Mouse (Mus musculus): ENCODE measurements at regions not wholly inside any gene's neighbourhood (a gene's known extent, or its start where the extent isn't known, plus 50 kb on each side); places are given as distances from the start of the nearest gene placed in this dataset.

DNA sequence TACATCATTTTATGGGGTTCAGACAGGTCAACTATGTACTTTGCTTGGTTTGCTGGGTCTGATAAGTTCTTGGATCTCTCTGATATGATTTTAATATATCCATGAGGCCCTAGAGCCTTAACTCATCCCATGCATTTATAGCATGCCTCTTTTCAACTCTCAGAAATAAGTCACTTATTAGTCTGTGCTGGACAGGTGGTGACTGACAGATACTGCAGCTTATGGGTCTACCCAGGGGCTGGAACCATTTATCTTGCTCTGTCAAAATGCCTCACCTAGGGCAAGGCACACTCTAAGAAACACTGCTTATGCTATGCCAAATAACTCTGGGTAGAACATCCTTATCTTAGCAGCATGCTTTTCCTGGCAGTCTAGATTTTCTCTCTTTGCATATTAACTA is 225.6 kb downstream of the Mbnl1 start:
- DNase-seq = no peak

GRCm38 (mm10) chr3:60707139-60707538 is 234.5 kb downstream of the Mbnl1 start:
- no peak for DNase-seq

GRCm38 (mm10) chr3:60712896-60713295 is 240.3 kb downstream of the Mbnl1 start:
- no peak for DNase-seq

GRCm38 (mm10) chr3:60720322-60720721 is 247.7 kb downstream of the Mbnl1 start:
- no peak for DNase-seq

DNA sequence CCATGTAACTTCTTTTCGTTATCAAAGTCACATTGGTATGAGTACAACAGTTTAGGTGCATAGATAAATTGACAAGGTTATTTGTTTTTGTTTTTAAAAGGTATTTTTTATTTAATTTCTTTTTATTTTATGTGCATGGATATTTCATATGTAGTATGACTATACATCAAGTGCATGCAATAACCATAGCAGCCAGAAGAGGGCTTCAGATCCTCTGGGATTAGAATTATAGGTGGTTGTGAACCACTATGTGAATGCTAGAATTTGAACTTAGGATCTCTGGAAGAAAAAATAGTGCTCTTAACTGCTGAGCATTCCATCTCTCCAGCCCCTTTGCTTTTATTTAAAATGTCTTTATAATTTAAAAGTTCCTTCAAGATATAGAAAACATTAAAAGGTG is 258.7 kb downstream of the Mbnl1 start:
- DNase-seq = no peak

DNA sequence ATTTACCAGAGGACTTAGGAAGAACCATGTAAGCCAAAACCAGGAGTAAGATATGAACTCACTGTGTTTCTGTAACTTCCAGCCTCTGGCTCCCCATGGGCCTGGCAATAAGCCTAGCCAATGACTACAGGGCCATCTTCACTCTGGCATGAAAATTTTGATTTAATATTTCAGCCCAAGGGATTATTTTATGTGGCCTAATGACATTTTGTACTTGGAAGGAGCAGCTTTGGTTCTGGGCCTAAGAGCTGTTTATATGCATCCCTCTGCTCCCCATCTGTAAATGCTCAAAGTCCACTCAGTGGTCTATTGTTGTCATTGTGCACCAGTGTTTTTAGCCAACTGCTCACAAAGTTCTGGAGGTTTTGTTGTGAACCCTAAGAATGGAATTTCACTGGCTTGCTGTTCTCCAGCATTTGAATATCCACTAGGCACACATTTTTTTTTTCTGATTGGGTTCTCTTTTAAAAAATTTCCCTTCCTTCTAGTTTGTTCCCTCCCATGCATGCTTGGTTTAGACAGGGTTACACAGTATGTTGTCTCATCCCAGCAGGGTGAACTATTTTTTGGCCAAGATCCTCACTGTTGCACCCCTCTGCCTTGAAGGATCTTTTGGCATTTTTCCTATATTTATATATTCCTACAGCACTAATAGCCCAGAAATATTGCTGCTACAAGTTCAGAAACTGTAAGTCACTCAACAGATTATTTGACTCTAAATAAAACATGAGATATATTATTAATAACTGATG is 261.9 kb upstream of the P2ry1 start:
- no peak for DNase-seq

DNA sequence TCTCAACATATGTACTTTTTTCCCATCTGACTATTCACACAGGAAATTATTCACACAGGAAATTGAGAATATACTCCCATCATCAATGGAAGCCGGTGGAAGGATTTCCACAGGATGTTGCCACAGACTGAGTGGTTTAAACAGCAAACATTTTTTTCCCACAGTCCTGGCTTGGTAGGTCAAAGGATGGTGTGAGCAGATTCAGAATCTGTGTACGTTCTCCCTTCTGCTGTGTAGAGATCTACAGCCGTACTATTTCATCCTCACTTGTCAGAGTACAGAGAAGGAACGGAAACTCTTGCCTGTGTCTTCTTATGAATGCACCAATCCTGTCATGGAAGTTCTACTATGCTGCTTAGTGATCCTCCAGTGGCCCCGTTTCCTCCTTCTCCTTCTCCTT is 261.2 kb upstream of the P2ry1 start:
- DNase-seq = no peak

- DNase-seq = no peak
Observed at GRCm38 (mm10) chr3:60742232-60742631, 260.4 kb upstream of the P2ry1 start.

DNA sequence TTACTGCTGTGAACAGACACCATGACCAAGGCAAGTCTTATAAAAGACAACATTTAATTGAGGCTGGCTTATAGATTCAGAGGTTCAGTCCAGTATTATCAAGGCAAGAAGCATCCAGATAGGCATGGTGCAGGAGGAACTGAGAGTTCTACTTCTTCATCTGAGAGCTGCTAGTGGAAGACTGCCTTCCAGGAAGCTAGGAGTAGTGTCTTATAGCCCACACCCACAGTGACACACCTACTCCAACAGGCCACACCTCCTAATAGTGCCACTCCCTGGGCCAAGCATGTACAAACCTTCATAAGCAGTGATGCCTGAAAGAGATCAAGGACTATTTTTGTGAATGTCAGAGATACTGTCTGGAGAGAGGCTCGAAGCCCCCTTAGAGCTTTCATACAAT is 257.5 kb upstream of the P2ry1 start:
- DNase-seq = no peak

- no peak for DNase-seq
Observed at GRCm38 (mm10) chr3:60758568-60758967, 244.0 kb upstream of the P2ry1 start.

- DNase-seq = no peak
Observed at GRCm38 (mm10) chr3:60759046-60759445, 243.5 kb upstream of the P2ry1 start.

GRCm38 (mm10) chr3:60762874-60763273 is 239.7 kb upstream of the P2ry1 start:
- DNase-seq = peak; percentile 71

- no peak for DNase-seq
Observed at GRCm38 (mm10) chr3:60765079-60765478, 237.5 kb upstream of the P2ry1 start.

DNA sequence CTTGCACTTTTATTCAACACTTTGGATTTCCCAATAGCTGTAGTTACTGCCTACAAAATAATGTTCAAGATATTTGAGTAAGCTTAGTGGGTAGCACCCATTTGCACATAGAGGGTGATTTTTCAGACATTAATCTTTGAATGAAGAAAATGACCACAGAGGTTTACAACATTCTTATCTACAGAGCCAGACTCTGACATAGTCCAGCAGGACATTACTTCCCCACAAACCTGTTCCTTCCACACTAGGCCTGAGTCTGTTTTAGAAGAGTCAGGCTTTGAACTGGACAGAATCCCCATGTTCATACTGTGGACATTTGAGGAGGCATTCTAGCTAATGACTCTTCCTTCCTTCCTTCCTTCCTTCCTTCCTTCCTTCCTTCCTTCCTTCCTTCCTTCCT is 233.6 kb upstream of the P2ry1 start:
- DNase-seq = no peak

- DNase-seq = no peak
Observed at GRCm38 (mm10) chr3:60771866-60772265, 230.7 kb upstream of the P2ry1 start.

DNA sequence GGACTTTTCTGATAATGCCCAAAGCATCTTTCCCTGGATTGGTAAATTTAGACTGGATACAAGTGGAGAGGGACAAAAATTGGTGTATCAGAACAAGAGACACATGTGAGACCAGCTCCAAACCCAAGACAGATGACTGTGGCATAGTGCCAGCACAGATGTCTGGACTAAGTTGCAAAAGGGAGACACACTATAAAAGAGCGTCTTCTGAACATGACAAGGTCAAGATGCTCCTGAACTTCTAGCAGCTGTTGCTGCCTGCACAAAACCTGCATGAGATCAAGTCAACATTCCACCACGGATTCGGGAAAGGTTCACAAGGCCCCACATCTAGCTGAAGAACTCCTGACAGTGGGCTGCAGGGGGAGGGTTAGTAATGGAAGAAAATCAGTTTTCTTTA is 229.2 kb upstream of the P2ry1 start:
- DNase-seq = no peak

DNA sequence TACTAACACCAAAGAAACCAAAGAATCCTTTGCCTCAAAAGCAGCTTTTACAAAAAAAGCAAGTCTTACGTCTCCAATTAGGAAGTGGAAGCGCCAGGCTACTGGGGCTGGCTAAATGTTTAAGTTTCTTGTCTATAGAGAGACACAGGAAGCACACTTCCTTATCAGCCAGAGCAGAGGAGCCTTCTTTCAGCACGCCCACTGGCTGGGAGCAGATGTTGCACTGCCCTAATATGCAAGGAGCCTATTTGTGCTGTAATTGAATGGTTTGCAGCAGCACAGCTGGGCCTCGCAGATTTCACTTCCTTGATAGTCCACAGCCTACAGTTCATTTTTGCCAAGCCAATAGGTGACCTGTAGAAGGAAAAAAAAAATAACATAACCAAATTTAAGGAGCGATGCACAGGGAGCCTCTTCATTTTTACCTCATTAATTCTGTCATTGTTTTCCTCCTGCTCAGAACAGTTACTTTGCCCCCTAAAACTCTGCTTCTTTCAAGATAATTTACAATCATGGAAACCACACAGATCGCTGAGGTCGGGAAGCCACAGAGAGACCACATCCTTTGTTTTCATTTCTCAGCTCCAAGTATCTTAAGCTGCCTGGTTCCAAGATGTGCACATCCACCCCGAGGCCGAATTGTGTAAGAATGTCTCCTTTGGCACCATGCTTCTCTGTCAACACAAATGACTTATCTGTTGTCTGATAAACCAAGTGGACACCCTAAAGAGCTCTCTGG is 217.3 kb upstream of the P2ry1 start:
- DNase-seq = peak; percentile 62

- DNase-seq = no peak
Observed at GRCm38 (mm10) chr3:60787989-60788388, 214.6 kb upstream of the P2ry1 start.

DNA sequence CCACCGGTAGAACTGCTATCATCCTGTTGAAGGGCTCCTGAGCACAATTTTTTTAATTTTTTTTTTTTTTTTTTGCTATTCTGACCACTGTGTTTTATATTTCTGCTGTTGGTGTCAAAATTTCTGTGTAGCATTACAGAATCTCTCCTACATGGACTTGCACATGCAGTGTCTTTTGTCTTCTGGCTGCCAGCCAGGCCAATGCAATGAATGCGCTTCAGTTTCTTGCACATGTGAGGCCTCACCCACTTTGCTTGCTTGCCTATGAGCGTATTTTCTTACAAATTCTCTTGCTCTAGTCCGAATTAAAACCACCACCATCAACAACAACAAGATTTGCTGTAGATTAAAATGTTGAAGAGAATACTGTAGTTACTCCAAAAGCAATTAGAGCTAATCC is 213.2 kb upstream of the P2ry1 start:
- DNase-seq = no peak

- no peak for DNase-seq
Observed at GRCm38 (mm10) chr3:60792166-60792565, 210.4 kb upstream of the P2ry1 start.

DNA sequence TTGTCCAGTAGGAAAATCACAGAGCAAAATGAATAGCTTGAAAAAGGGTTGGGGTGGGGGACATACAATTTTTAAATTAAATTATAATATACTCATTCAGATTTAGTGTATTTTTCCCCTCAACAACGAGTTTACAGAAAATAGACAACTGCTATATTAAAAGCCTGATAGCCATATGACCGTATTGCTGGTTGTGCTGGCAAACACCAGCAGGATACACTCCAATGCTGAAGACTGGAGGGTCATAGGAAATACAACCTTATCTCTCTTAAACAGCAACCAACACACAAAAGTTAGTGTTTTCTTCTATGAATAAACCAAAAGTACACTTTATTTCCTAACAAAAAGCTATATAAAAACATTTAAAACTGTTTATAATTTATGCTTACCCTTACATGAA is 206.4 kb upstream of the P2ry1 start:
- DNase-seq = no peak

- no peak for DNase-seq
Observed at GRCm38 (mm10) chr3:60797808-60798207, 204.8 kb upstream of the P2ry1 start.

DNA sequence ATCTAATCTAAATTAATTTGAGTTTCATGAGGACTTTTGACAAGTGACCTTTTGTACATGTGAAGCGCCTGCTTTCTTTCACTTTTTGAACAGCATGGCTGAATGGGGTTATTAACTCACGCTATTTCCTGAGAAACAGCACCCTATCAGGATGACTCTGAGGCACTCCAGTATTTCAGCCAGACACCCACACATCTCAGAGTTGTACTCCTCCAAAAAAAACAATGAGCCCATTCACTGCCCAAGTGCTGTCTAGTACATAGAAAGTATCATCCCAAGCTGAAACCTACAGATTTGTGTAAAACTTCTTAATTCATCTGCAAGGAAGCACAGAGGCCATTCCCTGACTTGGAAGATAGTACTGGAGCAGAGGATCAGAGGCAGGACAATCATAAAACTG is 204.1 kb upstream of the P2ry1 start:
- DNase-seq = no peak

GRCm38 (mm10) chr3:60798862-60799261 is 203.7 kb upstream of the P2ry1 start:
- DNase-seq = no peak
